Comparison of ENCODE assay signal across 28 mouse cellular contexts in the genomic region with DNA sequence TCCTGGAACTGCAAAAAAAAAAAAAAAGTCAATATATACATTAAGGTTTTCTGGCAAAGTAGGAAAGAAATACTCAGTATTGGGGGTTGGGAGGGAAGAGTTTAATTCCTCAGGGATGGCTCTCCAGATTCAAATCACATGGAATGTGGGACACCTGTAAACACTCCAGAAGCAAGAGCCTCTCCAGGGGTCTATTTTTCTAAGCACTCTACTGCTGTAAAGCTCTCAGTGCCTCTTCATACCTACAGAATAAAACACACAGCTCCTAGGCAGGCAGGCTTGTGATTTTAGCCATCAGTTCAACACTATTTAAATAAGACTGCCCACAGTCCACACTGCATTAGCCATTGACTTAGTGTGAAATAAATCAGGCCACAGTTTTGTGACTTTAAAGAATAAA. TPM values are rescaled to one million over a fixed set of nuclear protein-coding genes. Genes with fewer than 3 reads are reported as not detected.
DNase-seq lines count a peak whose midpoint lies in the region; ATAC-seq and TF ChIP-seq lines count a peak whose summit lies in the region.
"Had no signal": no experiment of that assay in that cellular context is flagged by ENCODE, and none has a peak within 500 bp of the region (broad histone marks: within the 10 kb centered on the region; RNA-seq: fewer than 3 reads in every experiment).

No protein-coding gene starts in this region.

- H3K4me3 ChIP-seq in heart, adult 2 months, result no peak overlapping the region
- no peak overlapping the region for H3K4me3 ChIP-seq in heart, embryonic 15.5 days
- no peak overlapping the region for H3K4me3 ChIP-seq in lung, embryonic 14.5 days (ENCODE audit: low read depth, low read length)
- no peak overlapping the region for H3K4me3 ChIP-seq in lung, postnatal 0 days (ENCODE audit: low read depth, low read length)
- no peak overlapping the region for H3K4me3 ChIP-seq in hindbrain, postnatal 0 days (ENCODE audit: low read length)
- H3K4me3 ChIP-seq: embryonic facial prominence, embryonic 10.5 days; embryonic facial prominence, embryonic 15.5 days; forebrain, embryonic 12.5 days; hindbrain, embryonic 10.5 days; hindbrain, embryonic 15.5 days; limb, embryonic 10.5 days; limb, embryonic 15.5 days; liver, embryonic 13.5 days; midbrain, embryonic 13.5 days; neural tube, embryonic 13.5 days; stomach, embryonic 15.5 days had no signal

- no peak overlapping the region for H3K4me2 ChIP-seq in heart, embryonic 15.5 days
- H3K4me2 ChIP-seq in lung, embryonic 14.5 days, result no peak overlapping the region
- H3K4me2 ChIP-seq in lung, postnatal 0 days (replicated peaks; ENCODE audit: low read depth, low read length), result no peak overlapping the region
- H3K4me2 ChIP-seq in hindbrain, postnatal 0 days (ENCODE audit: low read depth, low read length), result no peak overlapping the region
- H3K4me2 ChIP-seq: embryonic facial prominence, embryonic 15.5 days; forebrain, embryonic 12.5 days; hindbrain, embryonic 15.5 days; limb, embryonic 15.5 days; liver, embryonic 13.5 days; midbrain, embryonic 13.5 days; neural tube, embryonic 13.5 days; stomach, embryonic 15.5 days had no signal

- no peaks in the 10 kb centered on the region for H3K9me3 ChIP-seq in heart, embryonic 15.5 days (replicated peaks)
- no peaks in the 10 kb centered on the region for H3K9me3 ChIP-seq in lung, embryonic 14.5 days (ENCODE audit: low read depth, low read length)
- H3K9me3 ChIP-seq in lung, postnatal 0 days (ENCODE audit: low read length), result no peaks in the 10 kb centered on the region
- H3K9me3 ChIP-seq in hindbrain, postnatal 0 days (ENCODE audit: low read length), result no peaks in the 10 kb centered on the region
- H3K9me3 ChIP-seq: embryonic facial prominence, embryonic 10.5 days; embryonic facial prominence, embryonic 15.5 days; forebrain, embryonic 12.5 days; hindbrain, embryonic 10.5 days; hindbrain, embryonic 15.5 days; limb, embryonic 10.5 days; limb, embryonic 15.5 days; liver, embryonic 13.5 days; midbrain, embryonic 13.5 days; neural tube, embryonic 13.5 days; stomach, embryonic 15.5 days had no signal

- H3K36me3 ChIP-seq in heart, adult 2 months (ENCODE audit: control insufficient read depth, insufficient read depth, low read length), result no peaks in the 10 kb centered on the region
- no peaks in the 10 kb centered on the region for H3K36me3 ChIP-seq in heart, embryonic 15.5 days
- no peaks in the 10 kb centered on the region for H3K36me3 ChIP-seq in lung, embryonic 14.5 days (ENCODE audit: insufficient read depth)
- H3K36me3 ChIP-seq in lung, postnatal 0 days (ENCODE audit: insufficient read depth, low read length), result no peaks in the 10 kb centered on the region
- no peaks in the 10 kb centered on the region for H3K36me3 ChIP-seq in hindbrain, postnatal 0 days (ENCODE audit: insufficient read depth, low read length)
- H3K36me3 ChIP-seq: embryonic facial prominence, embryonic 15.5 days; G1E; hindbrain, embryonic 15.5 days; limb, embryonic 15.5 days; liver, embryonic 13.5 days; midbrain, embryonic 13.5 days; stomach, embryonic 15.5 days had no signal

- intact Hi-C loops in heart, adult 2 months (cut with DNase I), result no loop called here
- intact Hi-C loops in heart, postnatal 14 days (cut with DNase I), result no loop called here

- no peak overlapping the region for H3K9ac ChIP-seq in heart, adult 2 months (ENCODE audit: low read depth, low read length)
- H3K9ac ChIP-seq in heart, embryonic 15.5 days, result no peak overlapping the region
- H3K9ac ChIP-seq in lung, embryonic 14.5 days, result no peak overlapping the region
- H3K9ac ChIP-seq in lung, postnatal 0 days (replicated peaks; ENCODE audit: low read depth), result no peak overlapping the region
- no peak overlapping the region for H3K9ac ChIP-seq in hindbrain, postnatal 0 days (replicated peaks; ENCODE audit: low read length)
- H3K9ac ChIP-seq: embryonic facial prominence, embryonic 15.5 days; forebrain, embryonic 12.5 days; hindbrain, embryonic 15.5 days; limb, embryonic 15.5 days; liver, embryonic 13.5 days; midbrain, embryonic 13.5 days; neural tube, embryonic 13.5 days; stomach, embryonic 15.5 days had no signal

- no peak for TF ChIP-seq CTCF in heart, adult 2 months (IDR thresholded peaks at IDR 0.05)
- TF ChIP-seq CTCF in lung, embryonic 14.5 days (IDR thresholded peaks at IDR 0.05; ENCODE audit: low read depth), result no peak
- no peak for TF ChIP-seq CTCF in lung, postnatal 0 days (IDR thresholded peaks at IDR 0.05)
- TF ChIP-seq CTCF in hindbrain, postnatal 0 days (IDR thresholded peaks at IDR 0.05; ENCODE audit: low read depth), result no peak

- DNase-seq in heart, adult 11 months, result peak; percentile 24
- DNase-seq in heart, adult 2 months, result no peak
- DNase-seq in heart, postnatal 14 days, result no peak
- peak; percentile 17 for DNase-seq in lung, embryonic 14.5 days
- DNase-seq in lung, postnatal 10 days, result no peak
- peak; percentile 38 for DNase-seq in lung, postnatal 0 days (ENCODE audit: low spot score)
- DNase-seq in hindbrain, postnatal 0 days (ENCODE audit: low spot score), result no peak
- DNase-seq: adrenal gland, adult 8-10 months; cerebellum, adult 8-10 months; cerebellum, postnatal 25 days; gastrocnemius, postnatal 10 days; kidney, adult 8-10 months; kidney, postnatal 10 days; layer of hippocampus, adult 9-11 months; liver, embryonic 13.5 days had no signal

- H3K79me2 ChIP-seq in heart, adult 2 months (replicated peaks; ENCODE audit: control insufficient read depth, insufficient read depth, low read length), result no peaks in the 10 kb centered on the region

- ATAC-seq in heart, embryonic 15.5 days (replicated peaks; ENCODE audit: insufficient number of reproducible peaks, insufficient read depth, low FRiP score, low read depth), result no peak
- peak; percentile 78; the same call in 1 of the 2 replicates for ATAC-seq in lung, embryonic 14.5 days (ENCODE audit: insufficient read depth)
- peak; percentile 76 for ATAC-seq in lung, postnatal 0 days
- ATAC-seq in hindbrain, postnatal 0 days, result no peak
- ATAC-seq: midbrain, embryonic 13.5 days had no signal

- no peak for TF ChIP-seq EP300 in heart, adult 2 months (IDR thresholded peaks at IDR 0.05; ENCODE audit: insufficient read depth, low read depth, low read length)
- TF ChIP-seq EP300 in lung, postnatal 0 days (IDR thresholded peaks at IDR 0.05), result peak; percentile 51

- no peak for TF ChIP-seq POLR2A in heart, adult 2 months (IDR thresholded peaks at IDR 0.05; ENCODE audit: insufficient read depth, low read depth, low read length)

- no peak overlapping the region for H3K27ac ChIP-seq in heart, adult 2 months
- H3K27ac ChIP-seq in heart, embryonic 15.5 days, result peak overlapping the region; percentile 43
- H3K27ac ChIP-seq in lung, embryonic 14.5 days (ENCODE audit: low read depth), result peak overlapping the region; percentile 52; the same call in 1 of the 2 replicates
- peak overlapping the region; percentile 59; the same call in 1 of the 2 replicates for H3K27ac ChIP-seq in lung, postnatal 0 days (ENCODE audit: low read length)
- no peak overlapping the region for H3K27ac ChIP-seq in hindbrain, postnatal 0 days
- H3K27ac ChIP-seq: embryonic facial prominence, embryonic 10.5 days; embryonic facial prominence, embryonic 15.5 days; forebrain, embryonic 12.5 days; hindbrain, embryonic 10.5 days; hindbrain, embryonic 15.5 days; limb, embryonic 10.5 days; limb, embryonic 15.5 days; liver, embryonic 13.5 days; macrophage; midbrain, embryonic 13.5 days; neural tube, embryonic 13.5 days; stomach, embryonic 15.5 days had no signal

- H3K4me1 ChIP-seq in heart, adult 2 months (ENCODE audit: control insufficient read depth, insufficient read depth, low read length), result no peaks in the 10 kb centered on the region
- H3K4me1 ChIP-seq in heart, embryonic 15.5 days (replicated peaks), result peaks cover 33% of the 10 kb centered on the region
- H3K4me1 ChIP-seq in lung, embryonic 14.5 days (ENCODE audit: insufficient read depth), result peaks cover 4% of the 10 kb centered on the region; the same call in 1 of the 2 replicates
- no peaks in the 10 kb centered on the region; the same call in 1 of the 2 replicates for H3K4me1 ChIP-seq in lung, postnatal 0 days (ENCODE audit: insufficient read depth, low read depth, low read length)
- H3K4me1 ChIP-seq in hindbrain, postnatal 0 days (ENCODE audit: insufficient read depth, low read length), result no peaks in the 10 kb centered on the region
- H3K4me1 ChIP-seq: embryonic facial prominence, embryonic 15.5 days; hindbrain, embryonic 15.5 days; liver, embryonic 13.5 days; stomach, embryonic 15.5 days had no signal

- no peaks in the 10 kb centered on the region for H3K27me3 ChIP-seq in heart, adult 2 months (ENCODE audit: control insufficient read depth, insufficient read depth, low read length)
- H3K27me3 ChIP-seq in heart, embryonic 15.5 days, result no peaks in the 10 kb centered on the region
- H3K27me3 ChIP-seq in lung, embryonic 14.5 days (ENCODE audit: insufficient read depth, low read length), result no peaks in the 10 kb centered on the region
- no peaks in the 10 kb centered on the region for H3K27me3 ChIP-seq in lung, postnatal 0 days (replicated peaks; ENCODE audit: insufficient read depth, low read length)
- H3K27me3 ChIP-seq in hindbrain, postnatal 0 days (ENCODE audit: insufficient read depth, low read length), result no peaks in the 10 kb centered on the region
- H3K27me3 ChIP-seq: embryonic facial prominence, embryonic 15.5 days; forebrain, embryonic 12.5 days; hindbrain, embryonic 15.5 days; limb, embryonic 15.5 days; liver, embryonic 13.5 days; midbrain, embryonic 13.5 days; neural tube, embryonic 13.5 days; stomach, embryonic 15.5 days had no signal

RNA-seq across cellular contexts. Expression of a gene that starts 53.8 kb away (rescaled TPM):
- 1 to 10 TPM; 4.6 to 4.7 TPM for total RNA-seq in heart, adult 2 months (2021)
- polyA plus RNA-seq in heart, adult 2 months (2012; rRNA removed), result 8.7 and 9.1 TPM in 2 replicates
- polyA plus RNA-seq in heart, embryonic 15.5 days (2015; fragmentation: Nextera tagmentation; extraction: Ambion mirVana), result 42.7 and 50.8 TPM in 2 replicates
- 1 to 10 TPM; 5.4 to 5.7 TPM for total RNA-seq in heart, postnatal 14 days (2021)
- polyA plus RNA-seq in lung, embryonic 14.5 days (2014; fragmentation: Nextera tagmentation; extraction: Ambion mirVana), result 14.8 and 16.0 TPM in 2 replicates
- polyA plus RNA-seq in lung, postnatal 0 days (2015; fragmentation: Nextera tagmentation; extraction: Ambion mirVana), result 7.3 and 9.3 TPM in 2 replicates
- total RNA-seq in hindbrain, postnatal 0 days (2014; rRNA removed), result 21.5 and 23.3 TPM in 2 replicates
- 23.8 and 24.4 TPM in 2 replicates for polyA plus RNA-seq in hindbrain, postnatal 0 days (2015; fragmentation: Nextera tagmentation; extraction: Ambion mirVana)
- polyA plus RNA-seq: G1E, macrophage had no signal

Comparison
In these comparisons a context has a peak if more than half of its experiments do, and no peak if none do; other contexts are left out.
1. DNase-seq: peak in heart, adult 11 months (single experiment), lung, embryonic 14.5 days (single experiment) and lung, postnatal 0 days (single experiment); none in heart, adult 2 months (0 of 2), heart, postnatal 14 days (0 of 2), lung, postnatal 10 days (single experiment) and hindbrain, postnatal 0 days (single experiment).
2. H3K27ac ChIP-seq: peak in heart, embryonic 15.5 days (single experiment), lung, embryonic 14.5 days (single experiment) and lung, postnatal 0 days (single experiment); none in heart, adult 2 months (single experiment) and hindbrain, postnatal 0 days (single experiment).
3. ATAC-seq: peak in lung, embryonic 14.5 days (single experiment) and lung, postnatal 0 days (single experiment); none in heart, embryonic 15.5 days (single experiment) and hindbrain, postnatal 0 days (single experiment).